Mouse (Mus musculus) leukemia stem cell, adult 10-12 weeks (primary cell): ENCODE results near the gene Ypel4. TPM values are rescaled to one million over a fixed set of nuclear protein-coding genes. Genes with fewer than 3 reads are reported as not detected.

Experiments
- polyA plus RNA-seq: library from polyadenylated mRNA; stranded (reverse); fragments of >175 nt; gene quantifications from 2 replicates; pipeline ENCODE4 v1.2.3, GENCODE M21; 2012; ENCODE audit warnings: low replicate concordance

Ypel4 gene
- polyA plus RNA-seq, result 191 and 216 TPM in 2 replicates

DNA sequence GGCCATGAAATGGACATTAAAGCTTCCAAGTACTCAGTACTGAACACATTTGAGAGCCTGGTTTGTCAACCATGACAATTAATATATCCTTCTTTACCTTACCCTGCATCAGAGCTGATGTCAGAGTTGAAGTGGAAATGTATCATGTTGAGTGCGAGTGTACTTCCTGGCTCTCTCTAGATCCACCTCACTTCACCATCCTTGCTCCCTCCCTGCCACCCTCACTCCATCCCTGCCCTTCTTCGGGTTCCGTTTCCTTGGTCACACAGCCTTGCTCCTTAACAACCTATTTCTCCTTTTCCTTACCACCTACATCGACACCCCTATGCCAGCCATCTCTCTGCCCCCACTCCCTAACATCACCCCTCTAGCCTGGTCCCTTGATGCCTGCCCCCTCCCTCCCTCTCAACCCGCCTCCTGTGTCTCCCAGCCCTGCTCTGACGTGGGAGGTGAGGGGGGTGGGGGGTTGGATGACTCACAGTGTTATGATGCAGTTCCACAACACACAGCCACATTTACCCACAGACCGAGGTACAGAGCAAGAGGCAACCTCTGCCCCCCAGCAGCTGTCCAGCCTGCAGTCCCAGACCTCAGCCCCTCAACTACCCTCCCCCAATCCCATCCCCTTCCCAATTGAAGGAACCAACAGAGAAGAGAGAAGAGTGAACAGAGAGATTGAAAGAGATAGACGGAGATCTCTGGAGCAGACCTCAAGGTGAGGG is at the start of gene Ypel4:
Ypel4 (plus strand) TSS at position 480 of the 722 bp plus-strand sequence.

DNA sequence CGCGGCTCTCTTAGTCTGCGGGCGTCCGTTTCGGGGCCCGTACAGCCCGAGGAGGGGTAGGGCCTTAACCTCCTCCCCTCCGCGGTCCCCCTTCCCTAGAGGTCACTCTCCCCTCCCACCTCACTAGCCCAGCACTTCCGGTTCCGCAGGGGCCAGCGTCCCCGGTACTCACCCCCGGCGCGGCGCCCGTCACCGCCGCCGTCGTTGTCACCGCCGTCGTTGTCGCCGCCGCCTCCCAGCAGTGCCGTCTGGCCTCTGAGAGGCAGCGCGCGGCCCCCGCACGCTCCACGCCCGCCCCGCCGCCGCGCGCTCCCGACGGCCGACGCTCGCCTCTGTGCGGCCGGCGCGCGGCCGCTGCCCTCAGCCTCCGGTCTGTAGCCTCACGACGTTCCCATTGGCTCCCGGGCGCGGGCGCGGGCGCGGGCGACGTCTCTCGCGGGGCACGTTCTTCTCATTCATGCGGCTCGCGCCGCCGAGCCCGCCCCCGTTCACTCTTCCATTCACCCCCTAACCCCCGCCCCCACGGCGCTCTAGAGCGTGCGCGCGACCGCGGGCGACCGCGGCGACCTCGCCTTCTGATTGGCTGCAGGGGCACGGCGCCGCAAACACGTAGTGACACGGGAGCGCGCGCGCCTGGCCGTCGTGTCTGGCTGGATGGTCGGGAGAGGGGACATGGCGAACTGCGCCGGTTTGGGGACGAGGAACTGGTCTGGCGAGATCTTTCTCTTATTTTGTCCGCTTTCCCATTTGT is 18.9 kb upstream of the Ypel4 start, which contains the start of gene Zdhhc5:
Zdhhc5 (minus strand) TSS at position 370 of the 751 bp plus-strand sequence.

DNA sequence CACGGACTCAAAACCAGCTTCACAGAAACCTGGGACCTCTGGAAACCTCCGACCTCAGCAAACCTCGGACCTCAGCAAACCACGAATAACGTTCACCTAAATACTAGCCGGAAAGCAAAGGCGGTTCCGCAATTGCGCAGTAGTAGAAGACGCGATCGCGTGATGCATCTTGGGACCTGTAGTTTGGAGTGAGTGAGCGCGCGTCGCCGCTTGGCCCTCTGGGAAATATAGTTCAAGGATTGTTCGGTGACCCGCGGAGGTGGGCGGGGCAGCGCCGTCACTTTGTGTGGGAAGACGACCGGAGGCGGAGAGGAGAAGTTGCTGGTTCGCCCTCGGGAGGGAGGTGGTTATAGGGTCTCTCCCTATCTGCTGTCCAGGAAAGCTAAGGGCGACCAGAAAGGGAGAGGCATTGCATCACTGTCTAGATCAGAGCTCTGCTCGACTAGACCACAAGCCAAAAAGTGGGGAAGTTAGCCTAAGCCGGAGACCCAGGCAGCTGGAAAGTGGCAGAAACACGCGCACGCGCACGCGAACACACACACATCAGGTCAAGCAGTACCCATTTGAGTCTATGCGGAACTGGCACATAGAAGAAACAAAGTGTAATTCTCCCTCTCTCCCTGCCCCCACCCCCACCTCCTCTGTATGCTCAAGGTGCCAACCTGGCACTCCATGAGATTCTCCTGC is 6.5 kb upstream of the Ypel4 start, which contains the start of gene Clp1:
Clp1 (minus strand) TSS at position 179 of the 687 bp plus-strand sequence.

DNA sequence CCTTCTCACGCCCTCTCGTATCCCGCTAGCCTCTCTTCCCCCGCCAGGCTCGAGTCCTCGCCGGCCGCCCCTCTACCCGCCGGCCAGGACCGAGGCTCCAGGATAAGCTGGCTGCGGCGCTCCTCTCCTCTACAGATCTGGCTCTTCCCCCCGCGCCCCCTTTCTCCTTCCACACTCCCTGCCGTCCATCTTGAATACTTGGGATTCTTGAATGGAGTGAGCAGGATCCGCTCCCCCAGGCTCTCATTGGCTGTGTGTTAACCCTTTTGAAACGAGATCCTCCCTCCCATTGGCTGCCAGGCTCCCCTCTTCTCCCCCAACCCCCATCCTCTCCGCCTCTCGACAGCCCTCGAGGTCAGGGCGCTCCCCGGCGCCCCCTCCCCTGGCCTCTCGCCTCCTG is 9.7 kb downstream of the Ypel4 start, which contains the start of gene Gm19426:
Gm19426 (minus strand) TSS at position 95 of the 400 bp plus-strand sequence.

DNA sequence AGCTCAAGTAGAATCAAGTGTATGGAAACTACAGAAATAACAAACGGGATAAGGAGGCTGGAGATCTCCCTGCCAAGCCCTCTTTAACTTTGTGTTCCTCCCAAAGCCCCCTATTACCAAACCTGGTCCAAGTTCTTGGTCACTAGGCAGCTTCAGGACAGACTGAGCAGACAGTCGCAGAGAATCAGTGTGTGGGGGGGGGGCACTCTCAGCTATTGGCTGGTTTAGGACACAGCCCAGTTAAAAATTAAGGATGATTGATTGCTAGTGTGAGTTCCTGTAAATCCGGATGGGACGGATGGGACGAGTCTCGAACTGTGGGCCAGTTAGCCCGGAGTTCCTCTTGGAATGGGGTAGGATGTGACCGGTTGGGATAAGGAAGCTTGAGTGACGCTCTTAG is 41.4 kb downstream of the Ypel4 start, which contains the start of gene Serping1:
Serping1 (minus strand) TSS at position 204 of the 400 bp plus-strand sequence.

Other genes with a start within 250 kb of the Ypel4 start
- gene Ctnnd1, start 83.3 kb upstream of the Ypel4 start, polyA plus RNA-seq, result 0.83 and 4.1 TPM in 2 replicates
- gene Btbd18, start 75.0 kb upstream of the Ypel4 start, polyA plus RNA-seq, result not detected in 2 replicates
- gene Selenoh, start 63.3 kb upstream of the Ypel4 start, polyA plus RNA-seq, result 101 and 122 TPM in 2 replicates
- gene Gm28635, start 56.0 kb upstream of the Ypel4 start, polyA plus RNA-seq, result not detected in 2 replicates
- gene Med19, start 55.7 kb upstream of the Ypel4 start, polyA plus RNA-seq, result 23.7 and 36.7 TPM in 2 replicates
- gene Tmx2, start 54.9 kb upstream of the Ypel4 start, polyA plus RNA-seq, result 2.7 and 4.2 TPM in 2 replicates
- gene Zdhhc5, start 18.9 kb upstream of the Ypel4 start, polyA plus RNA-seq, result 22.7 and 68.7 TPM in 2 replicates
- 0.41 and 0.85 TPM in 2 replicates for gene Clp1, start 6.7 kb upstream of the Ypel4 start, polyA plus RNA-seq
- not detected in 2 replicates for gene Gm19426, start 9.6 kb downstream of the Ypel4 start, polyA plus RNA-seq
- gene Serping1, start 41.4 kb downstream of the Ypel4 start, polyA plus RNA-seq, result 2.8 TPM in 1 of 2 replicates, not detected in the other
- 3.3 and 20.8 TPM in 2 replicates for gene Ube2l6, start 64.8 kb downstream of the Ypel4 start, polyA plus RNA-seq
- not detected in 2 replicates for gene Smtnl1, start 88.6 kb downstream of the Ypel4 start, polyA plus RNA-seq
- gene Timm10, start 92.9 kb downstream of the Ypel4 start, polyA plus RNA-seq, result 2.3 and 7.3 TPM in 2 replicates
- 52.4 and 120 TPM in 2 replicates for gene Slc43a1, start 104.8 kb downstream of the Ypel4 start, polyA plus RNA-seq
- 3.3 and 4.7 TPM in 2 replicates for gene Rtn4rl2, start 152.7 kb downstream of the Ypel4 start, polyA plus RNA-seq
- gene Slc43a3, start 202.5 kb downstream of the Ypel4 start, polyA plus RNA-seq, result 23.9 and 31.0 TPM in 2 replicates
- gene Prg2, start 246.4 kb downstream of the Ypel4 start, polyA plus RNA-seq, result not detected in 2 replicates